Mouse (Mus musculus): ENCODE measurements around the gene Foxd2. TPM values are rescaled to one million over a fixed set of nuclear protein-coding genes. Genes with fewer than 3 reads are reported as not detected.

Foxd2 gene
- polyA plus RNA-seq (2021): 0.92 TPM

DNA sequence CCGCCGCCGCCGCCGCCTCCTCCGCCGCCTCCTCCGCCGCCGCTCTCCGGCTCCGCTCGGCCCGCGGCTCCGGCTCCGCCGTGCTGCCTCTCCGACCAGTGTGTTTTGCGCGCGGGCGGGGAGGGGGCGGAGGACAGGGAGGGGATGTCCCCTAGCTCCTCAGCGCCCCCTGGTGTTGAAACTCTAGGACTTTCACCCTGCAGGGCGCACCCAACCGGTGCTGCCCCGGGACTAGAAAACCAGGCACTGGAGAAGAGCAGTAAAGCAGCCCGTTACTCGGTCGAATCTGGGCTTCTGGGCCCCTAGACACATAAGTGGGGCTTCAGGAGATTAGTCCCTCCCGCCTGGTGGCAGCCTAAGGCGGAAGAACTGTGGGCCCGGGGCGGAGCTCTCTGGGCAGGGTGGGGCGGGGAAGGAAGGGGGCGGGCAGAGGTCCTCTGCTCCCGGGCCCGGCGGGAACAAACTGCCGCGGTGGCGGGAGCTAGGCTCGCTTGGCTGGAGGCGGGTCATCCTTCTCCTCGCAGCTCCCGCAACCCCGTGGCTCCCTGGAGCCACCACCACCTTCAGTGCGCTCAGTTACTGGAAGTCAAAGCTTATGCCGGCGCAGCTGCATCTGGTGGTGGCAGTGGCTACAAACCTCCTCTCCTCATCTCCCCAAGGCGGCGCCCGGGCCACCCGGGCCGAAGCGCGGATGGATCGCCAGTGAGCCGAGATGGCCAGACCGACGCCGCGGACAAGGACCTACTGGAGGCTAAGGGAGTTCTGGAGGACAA lies at the start of gene Foxd2:
Foxd2 (minus strand) TSS at position 45 of the 773 bp plus-strand sequence.
- ChIA-PET CTCF (interaction anchor here (0.7 to 1.7 kb wide), 10 partner anchors 10 to 251 kb away, joined by 3 to 8 read pairs (median 4); no protein-coding TSS in a partner anchor), POLR2A (no interaction called here)
- no peak for TF ChIP-seq CTCF (IDR thresholded peaks at IDR 0.05)
- H3K27me3 ChIP-seq: no peaks in the 10 kb centered on the region
- in situ Hi-C loops (cut with MboI; ENCODE audit: low pct_unique_long_range_greater_than_20kb): no loop called here
- peak; percentile 90 for ATAC-seq
- peak; percentile 50 for DNase-seq (ENCODE audit: low read depth, low spot score)

DNA sequence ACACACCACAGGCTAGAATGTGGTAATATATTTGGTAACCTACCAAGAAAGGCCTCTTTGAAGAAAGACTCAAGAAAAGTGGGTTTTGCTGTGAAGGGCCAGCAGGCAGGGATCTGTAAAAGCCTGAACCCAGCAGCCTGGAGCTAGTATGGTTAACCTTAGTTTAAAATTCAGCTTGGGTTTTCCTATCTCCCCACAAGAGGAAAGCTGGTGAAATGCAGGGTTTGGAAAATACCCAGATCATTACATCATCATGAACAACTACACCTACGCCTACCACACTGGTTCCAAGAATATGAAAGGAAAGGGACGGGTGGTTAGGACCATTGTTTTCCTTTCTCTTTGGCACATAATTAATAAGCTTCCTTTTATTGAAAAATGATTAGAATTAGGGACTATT lies 49.6 kb upstream of the Foxd2 start:
- ATAC-seq (no peak), DNase-seq (ENCODE audit: low read depth, low spot score) (no peak)
- in situ Hi-C loops (cut with MboI; ENCODE audit: low pct_unique_long_range_greater_than_20kb): no loop called here
- TF ChIP-seq CTCF (IDR thresholded peaks at IDR 0.05): no peak
- ChIA-PET POLR2A (interaction anchor here (0.7 kb wide), 1 partner anchor 92 kb away, joined by 3 read pairs; no protein-coding TSS in a partner anchor), CTCF (interaction anchor here (0.9 to 1.0 kb wide), 2 partner anchors 10 to 11 kb away, joined by 3 to 4 read pairs; no protein-coding TSS in a partner anchor)
- no peaks in the 10 kb centered on the region for H3K27me3 ChIP-seq

DNA sequence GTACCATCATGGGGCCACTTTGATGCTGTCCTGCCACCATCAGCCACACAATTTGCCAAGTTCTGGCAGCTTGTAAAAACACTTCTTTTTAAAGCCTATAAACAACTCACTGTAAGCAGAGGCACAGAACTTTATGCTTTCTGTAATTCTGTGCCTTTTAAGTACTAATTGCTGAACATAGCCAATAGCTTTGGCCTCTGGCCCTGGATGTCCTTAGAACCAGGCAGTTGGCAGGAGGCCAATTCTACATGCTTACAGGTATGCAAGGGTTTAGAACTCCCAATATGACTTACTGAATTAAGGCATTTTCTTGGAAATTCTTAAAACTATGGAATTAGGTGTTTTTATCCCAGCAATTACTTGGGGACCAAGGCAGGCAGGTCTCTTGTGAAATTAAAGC lies 48.7 kb upstream of the Foxd2 start:
- DNase-seq (ENCODE audit: low read depth, low spot score) (no peak), ATAC-seq (no peak)
- ChIA-PET CTCF (no interaction called here), POLR2A (no interaction called here)
- no peak for TF ChIP-seq CTCF (IDR thresholded peaks at IDR 0.05)
- in situ Hi-C loops (cut with MboI; ENCODE audit: low pct_unique_long_range_greater_than_20kb): no loop called here
- no peaks in the 10 kb centered on the region for H3K27me3 ChIP-seq

DNA sequence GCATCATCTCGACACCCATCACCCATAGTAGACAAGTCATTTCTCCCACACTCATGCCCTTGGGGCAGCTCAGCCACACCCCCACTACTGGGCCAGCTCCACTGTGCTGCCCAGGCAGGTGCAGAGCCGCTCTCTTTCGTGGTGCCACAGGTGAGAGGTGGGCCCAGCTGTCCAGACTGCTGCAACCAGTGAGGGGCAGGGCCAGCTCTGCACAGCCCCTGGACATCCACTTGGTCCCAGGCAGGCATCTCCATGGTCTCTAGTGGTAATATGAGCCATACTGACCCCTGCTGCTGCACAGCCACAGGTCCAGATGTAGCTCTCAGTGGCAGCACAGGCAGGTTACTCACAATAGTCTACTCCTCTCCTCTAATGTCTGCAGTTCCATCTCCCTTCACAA lies 44.5 kb upstream of the Foxd2 start:
- H3K27me3 ChIP-seq: peaks cover 4% of the 10 kb centered on the region
- POLR2A ChIA-PET: no interaction called here
- ATAC-seq: no peak
- CTCF ChIA-PET: no interaction called here
- TF ChIP-seq CTCF (IDR thresholded peaks at IDR 0.05): no peak
- no peak for DNase-seq (ENCODE audit: low read depth, low spot score)
- in situ Hi-C loops (cut with MboI; ENCODE audit: low pct_unique_long_range_greater_than_20kb): no loop called here

- ChIA-PET POLR2A (no interaction called here), CTCF (interaction anchor here (0.6 to 2.2 kb wide), 13 partner anchors 8 to 300 kb away, joined by 3 to 13 read pairs (median 6); no protein-coding TSS in a partner anchor)
- peaks cover 4% of the 10 kb centered on the region for H3K27me3 ChIP-seq
- ATAC-seq (no peak), DNase-seq (ENCODE audit: low read depth, low spot score) (no peak)
- in situ Hi-C loops (cut with MboI; ENCODE audit: low pct_unique_long_range_greater_than_20kb): loop anchor here (5.0 to 25.0 kb wide), 5 partner anchors 36 to 636 kb away; no protein-coding TSS in a partner anchor
- TF ChIP-seq CTCF (IDR thresholded peaks at IDR 0.05): no peak
Measured at GRCm38 (mm10) chr4:114947852-114948481, 39.3 kb upstream of the Foxd2 start.

- peak; percentile 76 for TF ChIP-seq CTCF (IDR thresholded peaks at IDR 0.05)
- ChIA-PET POLR2A (no interaction called here), CTCF (interaction anchor here (0.6 to 2.2 kb wide), 21 partner anchors 9 to 306 kb away, joined by 3 to 13 read pairs (median 5); no protein-coding TSS in a partner anchor)
- peaks cover 4% of the 10 kb centered on the region for H3K27me3 ChIP-seq
- DNase-seq (ENCODE audit: low read depth, low spot score) (no peak), ATAC-seq (peak; percentile 67)
- in situ Hi-C loops (cut with MboI; ENCODE audit: low pct_unique_long_range_greater_than_20kb): loop anchor here (5.0 to 25.0 kb wide), 5 partner anchors 35 to 635 kb away; no protein-coding TSS in a partner anchor
Measured at GRCm38 (mm10) chr4:114947395-114947794, 38.7 kb upstream of the Foxd2 start.

DNA sequence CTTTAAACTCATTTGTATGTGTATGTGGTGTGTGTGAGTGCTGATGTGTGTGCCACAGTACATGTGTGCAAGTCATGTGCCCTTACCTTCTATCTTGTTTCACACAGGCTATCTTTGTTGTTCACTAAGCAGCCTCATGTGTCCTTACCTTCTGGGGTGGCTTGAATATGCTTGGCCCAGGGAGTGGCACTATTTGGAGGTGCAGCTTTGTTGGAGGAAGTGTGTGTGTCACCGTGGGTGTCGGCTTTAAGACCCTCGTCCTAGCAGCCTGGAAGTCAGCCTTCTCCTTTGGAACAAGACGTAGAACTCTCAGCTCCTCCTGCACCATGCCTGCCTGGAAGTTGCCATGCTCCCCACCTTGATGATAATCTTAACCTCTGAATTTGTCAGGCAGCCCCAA lies 37.7 kb upstream of the Foxd2 start:
- DNase-seq (ENCODE audit: low read depth, low spot score): no peak
- peaks cover 4% of the 10 kb centered on the region for H3K27me3 ChIP-seq
- POLR2A ChIA-PET: no interaction called here
- in situ Hi-C loops (cut with MboI; ENCODE audit: low pct_unique_long_range_greater_than_20kb): loop anchor here (5.0 to 25.0 kb wide), 5 partner anchors 34 to 634 kb away; no protein-coding TSS in a partner anchor
- no peak for TF ChIP-seq CTCF (IDR thresholded peaks at IDR 0.05)
- CTCF ChIA-PET: interaction anchor here (0.7 to 2.2 kb wide), 13 partner anchors 9 to 298 kb away, joined by 3 to 13 read pairs (median 6); no protein-coding TSS in a partner anchor
- no peak for ATAC-seq

DNA sequence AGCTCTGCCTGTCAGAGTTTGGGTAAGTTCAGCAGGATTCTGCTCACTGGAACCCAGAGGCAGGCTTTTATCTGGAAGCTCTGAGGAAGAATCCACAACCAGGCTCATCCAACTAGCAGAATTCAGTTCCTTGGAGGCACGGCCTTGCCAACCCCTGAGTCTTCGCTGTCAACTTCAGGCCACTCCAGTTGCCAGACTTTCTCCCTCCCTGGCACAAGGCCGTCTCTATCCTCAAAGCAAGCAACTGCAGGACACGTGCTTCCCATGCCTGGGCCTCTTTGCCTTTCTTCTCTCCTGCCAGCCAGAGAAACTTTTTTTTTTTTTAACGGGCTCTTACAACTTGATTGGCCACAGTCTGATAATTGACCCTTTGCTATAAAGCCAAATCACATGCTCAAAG lies 36.3 kb upstream of the Foxd2 start:
- no peak for ATAC-seq
- in situ Hi-C loops (cut with MboI; ENCODE audit: low pct_unique_long_range_greater_than_20kb): loop anchor here (5.0 to 25.0 kb wide), 5 partner anchors 33 to 633 kb away; no protein-coding TSS in a partner anchor
- ChIA-PET CTCF (no interaction called here), POLR2A (interaction anchor here (0.6 to 0.7 kb wide), 2 partner anchors 93 to 405 kb away, joined by 3 read pairs; no protein-coding TSS in a partner anchor)
- DNase-seq (ENCODE audit: low read depth, low spot score): no peak
- no peak for TF ChIP-seq CTCF (IDR thresholded peaks at IDR 0.05)
- H3K27me3 ChIP-seq: peaks cover 4% of the 10 kb centered on the region

- ATAC-seq: no peak
Measured at GRCm38 (mm10) chr4:114942583-114942982, 33.9 kb upstream of the Foxd2 start.

DNA sequence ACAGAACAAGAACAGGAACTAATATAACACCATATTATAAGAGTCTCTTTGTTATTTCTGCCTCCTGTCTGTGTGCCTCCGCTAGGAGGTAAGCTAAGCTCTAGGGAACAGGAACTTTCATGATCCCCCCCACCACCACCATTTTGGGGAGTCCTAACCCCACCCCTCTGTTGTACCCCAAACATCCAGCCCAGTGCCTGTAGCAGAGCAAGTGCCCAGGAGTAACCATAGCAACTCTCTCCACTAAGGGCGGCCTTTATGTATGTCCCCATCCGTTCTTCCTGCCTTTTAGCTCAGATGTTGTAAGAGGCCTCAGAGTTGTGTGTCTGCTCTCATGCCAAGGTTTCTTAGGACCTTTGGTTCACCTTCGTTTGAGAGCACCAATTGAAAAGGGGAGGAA lies 33.4 kb upstream of the Foxd2 start:
- ChIA-PET POLR2A (interaction anchor here (0.6 kb wide), 1 partner anchor 36 kb away, joined by 3 read pairs; no protein-coding TSS in a partner anchor), CTCF (no interaction called here)
- DNase-seq (ENCODE audit: low read depth, low spot score) (no peak), ATAC-seq (no peak)
- in situ Hi-C loops (cut with MboI; ENCODE audit: low pct_unique_long_range_greater_than_20kb): loop anchor here (10.0 to 25.0 kb wide), 2 partner anchors 147 to 630 kb away; no protein-coding TSS in a partner anchor
- H3K27me3 ChIP-seq: no peaks in the 10 kb centered on the region
- no peak for TF ChIP-seq CTCF (IDR thresholded peaks at IDR 0.05)

More at GRCm38 (mm10) chr4:114942583-114942982, 33.9 kb upstream of the Foxd2 start:
- POLR2A ChIA-PET: interaction anchor here (0.6 kb wide), 1 partner anchor 37 kb away, joined by 3 read pairs; no protein-coding TSS in a partner anchor
- in situ Hi-C loops (cut with MboI; ENCODE audit: low pct_unique_long_range_greater_than_20kb): loop anchor here (10.0 to 25.0 kb wide), 2 partner anchors 148 to 630 kb away; no protein-coding TSS in a partner anchor
- CTCF ChIA-PET: interaction anchor here (1.5 kb wide), 1 partner anchor 34 kb away, joined by 7 read pairs; the partner anchor contains the start of gene Foxd2
- no peak for TF ChIP-seq CTCF (IDR thresholded peaks at IDR 0.05)
- H3K27me3 ChIP-seq: no peaks in the 10 kb centered on the region
- no peak for DNase-seq (ENCODE audit: low read depth, low spot score)
